Mouse (Mus musculus): Measurements from ENCODE around the gene Adgrl2.

The Adgrl2 gene

GRCm38 (mm10) chr3:148819323-148820046 is 170.9 kb downstream of the Adgrl2 start:
- no peak for DNase-seq

- DNase-seq = no peak
Observed at GRCm38 (mm10) chr3:148818414-148819105, 171.8 kb downstream of the Adgrl2 start.

GRCm38 (mm10) chr3:148817491-148817890 is 172.9 kb downstream of the Adgrl2 start:
- DNase-seq = no peak

DNA sequence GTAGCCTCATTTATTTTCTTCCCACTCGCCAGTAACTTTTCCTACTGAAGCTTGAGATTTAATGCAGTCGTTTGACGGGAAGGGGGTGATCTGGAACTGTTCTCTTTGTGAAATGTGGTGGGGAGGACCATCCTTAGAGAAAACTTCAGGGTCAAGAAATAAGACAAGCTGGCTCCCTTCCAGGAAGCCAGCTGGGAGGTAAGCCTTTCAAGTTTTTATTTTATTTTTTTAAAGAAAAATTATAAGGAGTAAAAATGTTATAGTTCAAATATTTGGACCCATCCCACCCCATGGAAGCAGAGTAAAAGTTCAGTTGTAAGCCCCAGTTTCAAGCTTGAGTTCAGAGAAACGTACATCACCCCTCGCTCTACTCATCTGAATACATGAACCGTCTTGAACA is 177.2 kb downstream of the Adgrl2 start:
- DNase-seq = no peak

GRCm38 (mm10) chr3:148812059-148812458 is 178.3 kb downstream of the Adgrl2 start:
- DNase-seq = no peak

DNA sequence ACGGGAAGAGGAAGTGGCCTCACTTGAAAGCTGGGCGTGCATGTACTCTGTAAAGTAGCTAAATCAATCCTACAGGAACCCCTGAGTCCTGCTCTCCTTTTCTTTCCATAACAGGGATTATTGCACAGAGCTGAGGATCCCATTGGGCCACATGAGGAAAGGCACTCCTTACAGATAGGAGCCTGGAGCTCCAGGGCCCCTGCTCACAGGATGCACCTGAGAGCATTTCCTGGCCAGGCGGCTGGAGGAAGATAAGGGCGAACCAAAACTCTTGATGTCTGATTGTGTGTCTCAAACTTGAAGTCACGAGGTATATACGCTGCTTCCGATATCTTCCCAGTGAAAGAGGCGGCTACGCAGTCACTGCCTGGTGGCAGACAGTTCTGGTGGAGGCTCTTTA is 183.4 kb downstream of the Adgrl2 start:
- DNase-seq = no peak

- no peak for DNase-seq
Observed at GRCm38 (mm10) chr3:148793286-148793913, 197.0 kb downstream of the Adgrl2 start.

DNA sequence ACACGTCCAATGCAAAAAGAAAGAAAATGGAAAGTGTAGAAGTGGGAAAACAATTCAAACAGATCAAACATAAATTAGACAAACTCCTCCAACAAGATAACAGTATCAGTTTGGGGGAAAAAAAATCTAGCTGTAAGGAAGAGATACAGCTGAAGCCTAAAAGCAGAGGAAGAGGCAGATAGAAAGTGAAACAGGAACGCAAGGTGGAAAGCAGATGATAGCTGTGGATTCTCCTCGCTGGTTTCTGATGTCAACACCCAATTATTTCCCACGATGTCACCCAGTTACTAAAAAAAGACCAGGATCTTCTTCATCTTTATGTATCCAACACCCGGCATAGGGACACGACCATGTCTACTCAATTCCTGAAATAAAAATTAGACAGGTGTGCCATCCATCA is 220.0 kb downstream of the Adgrl2 start:
- no peak for DNase-seq
